Mouse (Mus musculus) layer of hippocampus, adult 18-20 months (tissue): ENCODE data around the gene Tmco2. TPM values are rescaled to one million over a fixed set of nuclear protein-coding genes. Genes with fewer than 3 reads are reported as not detected.
A peak's percentile ranks its signal among the peaks of the same experiment; 100 is the strongest.
"Not testable (repeated sequence)": the region's sequence is repeated elsewhere in the genome, so short reads cannot be mapped to it uniquely, and the experiment has no call there.

Source experiments
- DNase-seq, 2 experiments: peaks; one replicate each; pipeline ENCODE4 v3.0.0; 2022; ENCODE audit warnings: low spot score in 2 of 2
- long read RNA-seq: library from polyadenylated mRNA; stranded (forward); transcript quantifications from one replicate; pipeline ENCODE4 v2.0.0, GENCODE M21; 2021
- total RNA-seq, 2 experiments: library from RNA; stranded (reverse); gene quantifications; 2 replicates each; pipeline ENCODE4 v1.2.3; 2021

Gene Tmco2
- not detected for total RNA-seq
- long read RNA-seq = 0 reads

GRCm38 (mm10) chr4:121109126-121109525 lies at the start of gene Tmco2:
TSS of gene Tmco2 (minus strand) at chr4:121109226.
- no peak for DNase-seq

DNA sequence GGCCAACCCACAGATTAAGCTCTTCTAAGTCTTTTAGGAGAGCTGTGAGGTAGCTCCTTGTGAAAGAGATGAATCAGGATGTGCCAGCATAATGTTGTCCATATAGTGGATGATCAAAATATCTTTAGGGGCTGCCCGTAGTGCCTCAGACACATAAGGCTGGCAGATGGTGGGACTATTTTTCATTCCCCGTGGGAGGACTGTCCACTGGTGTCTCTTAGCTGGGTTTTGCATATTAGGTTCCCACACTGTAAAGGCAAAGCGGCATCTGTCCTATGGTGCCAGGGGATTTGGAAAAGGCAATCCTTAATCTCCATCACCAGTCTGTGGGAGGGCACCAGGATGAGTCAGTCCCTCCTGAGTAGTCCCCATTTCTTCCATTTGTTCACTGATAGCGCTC lies 5.7 kb downstream of the Tmco2 start:
- DNase-seq = no peak

GRCm38 (mm10) chr4:121097650-121098378 lies 11.2 kb downstream of the Tmco2 start, which contains the start of gene Zmpste24:
TSS of gene Zmpste24 (minus strand) at chr4:121098241.
- DNase-seq = peak; percentile 80 to 91

DNA sequence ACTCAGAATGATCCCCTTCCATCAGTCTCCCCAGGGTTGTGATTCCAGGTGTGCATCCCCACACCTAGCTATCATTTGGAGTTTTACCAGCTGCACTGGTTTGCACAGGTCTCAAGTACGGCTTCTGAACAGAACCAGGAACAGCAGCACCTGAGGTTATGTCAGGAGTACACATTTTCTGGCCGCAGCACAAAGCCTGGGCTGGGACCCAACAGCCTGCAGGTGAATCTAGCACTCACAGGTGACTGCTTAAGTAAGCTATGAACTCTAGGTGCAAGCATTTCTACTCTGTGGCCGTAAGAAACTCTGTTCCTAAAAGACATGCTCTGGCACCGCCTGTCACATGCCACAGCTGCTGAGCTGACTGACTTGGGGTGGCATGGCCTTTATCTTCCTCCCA lies 18.8 kb downstream of the Tmco2 start:
- no peak for DNase-seq

GRCm38 (mm10) chr4:121088696-121089095 lies 20.3 kb downstream of the Tmco2 start:
- no peak for DNase-seq

DNA sequence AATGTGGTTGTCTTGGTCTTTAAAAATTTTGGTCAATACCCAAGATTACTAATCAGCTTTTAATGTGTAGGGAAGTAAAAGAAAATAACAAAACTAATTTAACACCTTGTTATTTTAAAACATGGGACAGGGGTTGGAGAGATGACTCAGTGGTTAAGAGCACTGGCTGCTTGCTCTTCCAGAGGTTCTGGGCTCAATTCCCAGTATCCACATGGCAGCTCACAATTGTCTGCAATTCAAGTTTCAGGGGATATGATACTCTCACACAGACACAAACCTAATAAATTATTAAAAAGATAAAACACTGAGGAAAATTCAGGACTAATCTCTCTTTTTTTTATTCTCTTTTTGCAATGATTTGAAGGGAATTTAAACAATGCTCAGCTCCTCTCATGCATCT lies 24.5 kb downstream of the Tmco2 start:
- no peak for DNase-seq

GRCm38 (mm10) chr4:121080395-121080794 lies 28.6 kb downstream of the Tmco2 start:
- DNase-seq = peak in 1 of 2 experiments; percentile 5

GRCm38 (mm10) chr4:121077915-121078646 lies 30.9 kb downstream of the Tmco2 start:
- no peak for DNase-seq

GRCm38 (mm10) chr4:121074250-121074649 lies 34.8 kb downstream of the Tmco2 start:
- DNase-seq = no peak

DNA sequence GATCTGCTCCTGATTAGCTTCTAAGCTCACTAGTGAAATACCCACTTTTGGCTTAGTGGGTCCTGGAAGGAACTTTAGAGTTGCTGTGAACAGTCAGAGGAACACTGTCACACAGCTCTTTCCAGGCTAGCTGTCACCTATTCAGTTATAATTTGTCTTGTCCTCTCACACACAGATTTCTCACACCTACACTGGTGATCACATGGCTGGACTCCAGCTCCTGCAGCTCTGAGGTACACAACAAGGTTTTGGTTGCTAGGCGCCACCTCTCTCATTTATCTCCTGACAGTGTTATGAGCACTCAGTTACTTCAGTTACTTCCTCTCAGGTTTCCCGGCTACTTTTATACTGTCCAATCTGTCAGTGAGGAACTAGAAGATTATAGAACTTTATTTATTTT lies 43.7 kb downstream of the Tmco2 start:
- no peak for DNase-seq

GRCm38 (mm10) chr4:121059218-121059617 lies 49.8 kb downstream of the Tmco2 start:
- not testable (repeated sequence) for DNase-seq

GRCm38 (mm10) chr4:121057032-121057431 lies 52.0 kb downstream of the Tmco2 start:
- peak in 1 of 2 experiments; percentile 37 for DNase-seq

GRCm38 (mm10) chr4:121056342-121056741 lies 52.7 kb downstream of the Tmco2 start:
- DNase-seq = peak in 1 of 2 experiments; percentile 22

Other genes starting within 250 kb of the Tmco2 start
- gene Exo5, start 184.2 kb downstream of the Tmco2 start, total RNA-seq = 10 to 100 TPM; 10.1 to 11.8 TPM
- 1 to 10 TPM; 1.5 to 1.9 TPM for gene Zfp69, start 157.5 kb downstream of the Tmco2 start, total RNA-seq
- gene Smap2, start 92.0 kb downstream of the Tmco2 start, total RNA-seq = 100 to 1,000 TPM; 162 TPM
- gene Col9a2, start 69.8 kb downstream of the Tmco2 start, total RNA-seq = 1 to 10 TPM; 2.2 to 3.6 TPM
- gene Zmpste24, start 11.0 kb downstream of the Tmco2 start, total RNA-seq = 10 to 100 TPM; 23.8 to 25.4 TPM
- 10 to 100 TPM; 27.8 to 29.7 TPM for gene Rlf, start 105.9 kb upstream of the Tmco2 start, total RNA-seq
- gene Gm12888, start 215.7 kb upstream of the Tmco2 start, total RNA-seq = not detected